7 mouse cellular contexts compared by ENCODE assay signal in genomic region chr19:44692816-44693215, GRCm38 (mm10).
DNase-seq lines count a peak whose midpoint lies in the region; ATAC-seq and TF ChIP-seq lines count a peak whose summit lies in the region.

No protein-coding gene starts in this region.

- no peak overlapping the region for H3K9ac ChIP-seq in embryonic facial prominence, embryonic 15.5 days
- 0 out of 2 replicates have a peak overlapping the region, but pooled peaks have one; percentile 22 for H3K9ac ChIP-seq in hindbrain, embryonic 15.5 days
- H3K9ac ChIP-seq in neural tube, embryonic 12.5 days: no peak overlapping the region

- peak overlapping the region; percentile 31 for H3K4me2 ChIP-seq in embryonic facial prominence, embryonic 15.5 days (replicated peaks)
- peak overlapping the region; percentile 46 for H3K4me2 ChIP-seq in hindbrain, embryonic 15.5 days
- peak overlapping the region; percentile 46 for H3K4me2 ChIP-seq in neural tube, embryonic 12.5 days (replicated peaks)

- no peak for TF ChIP-seq POLR2A in thymus, adult 2 months (IDR thresholded peaks at IDR 0.05; ENCODE audit: control insufficient read depth, extremely low read depth, insufficient read depth, low read length, poor library complexity)

- H3K4me1 ChIP-seq in embryonic facial prominence, embryonic 15.5 days: peaks cover 6% of the 10 kb centered on the region
- peaks cover 26% of the 10 kb centered on the region for H3K4me1 ChIP-seq in hindbrain, embryonic 15.5 days (replicated peaks)
- peaks cover 31% of the 10 kb centered on the region for H3K4me1 ChIP-seq in neural tube, embryonic 12.5 days
- no peaks in the 10 kb centered on the region for H3K4me1 ChIP-seq in thymus, adult 2 months (replicated peaks; ENCODE audit: control insufficient read depth, insufficient read depth, low read length)

- no peak overlapping the region for H3K27ac ChIP-seq in embryonic facial prominence, embryonic 15.5 days (replicated peaks)
- H3K27ac ChIP-seq in hindbrain, embryonic 15.5 days (replicated peaks): no peak overlapping the region
- H3K27ac ChIP-seq in neural tube, embryonic 12.5 days: no peak overlapping the region
- H3K27ac ChIP-seq in thymus, adult 2 months (ENCODE audit: control insufficient read depth, insufficient read depth, low read length): no peak overlapping the region

- peak; percentile 29; the same call in 1 of the 2 replicates for ATAC-seq in embryonic facial prominence, embryonic 15.5 days (ENCODE audit: insufficient number of reproducible peaks, low FRiP score, low TSS enrichment, low read depth)
- ATAC-seq in hindbrain, embryonic 15.5 days (ENCODE audit: low FRiP score, low read depth): no peak
- ATAC-seq in neural tube, embryonic 12.5 days (ENCODE audit: low FRiP score, low read depth): peak; percentile 52; the same call in 1 of the 2 replicates

- peaks cover 76% of the 10 kb centered on the region for H3K27me3 ChIP-seq in embryonic facial prominence, embryonic 15.5 days
- peaks cover 68% of the 10 kb centered on the region for H3K27me3 ChIP-seq in hindbrain, embryonic 15.5 days
- H3K27me3 ChIP-seq in neural tube, embryonic 12.5 days (replicated peaks): peaks cover 48% of the 10 kb centered on the region
- H3K27me3 ChIP-seq in thymus, adult 2 months (ENCODE audit: control insufficient read depth, insufficient read depth, low read length): no peaks in the 10 kb centered on the region; the same call in 1 of the 2 replicates

- no peaks in the 10 kb centered on the region for H3K36me3 ChIP-seq in embryonic facial prominence, embryonic 15.5 days
- H3K36me3 ChIP-seq in hindbrain, embryonic 15.5 days: no peaks in the 10 kb centered on the region
- no peaks in the 10 kb centered on the region for H3K36me3 ChIP-seq in neural tube, embryonic 12.5 days
- no peaks in the 10 kb centered on the region for H3K36me3 ChIP-seq in thymus, adult 2 months (ENCODE audit: control insufficient read depth, insufficient read depth, low read length)

- WGBS in embryonic facial prominence, embryonic 15.5 days: under 1% methylated on average over 16 of the region's 16 CpGs
- WGBS in hindbrain, embryonic 15.5 days: 0% methylated on average over 16 of the region's 16 CpGs
- WGBS in neural tube, embryonic 12.5 days: under 1% methylated on average over 16 of the region's 16 CpGs
- WGBS in thymus, adult 2 months: 6% methylated on average over 16 of the region's 16 CpGs

- DNase-seq in left cerebral cortex, postnatal 4 days: peak; percentile 51
- DNase-seq in left cerebral cortex, postnatal 36 days (ENCODE audit: low spot score in 2 of 2): no peak
- DNase-seq in thymus, adult 2 months: no peak
- no peak for DNase-seq in gastrocnemius, postnatal 36 days

- no peaks in the 10 kb centered on the region for H3K9me3 ChIP-seq in embryonic facial prominence, embryonic 15.5 days (replicated peaks)
- H3K9me3 ChIP-seq in hindbrain, embryonic 15.5 days: no peaks in the 10 kb centered on the region
- H3K9me3 ChIP-seq in neural tube, embryonic 12.5 days: no peaks in the 10 kb centered on the region

- intact Hi-C loops in left cerebral cortex, postnatal 4 days (cut with DNase I): no loop called here
- intact Hi-C loops in left cerebral cortex, postnatal 36 days (cut with DNase I): no loop called here
- intact Hi-C loops in gastrocnemius, postnatal 36 days (cut with DNase I): no loop called here

- no peak for TF ChIP-seq CTCF in thymus, adult 2 months (IDR thresholded peaks at IDR 0.05; ENCODE audit: borderline replicate concordance, control insufficient read depth, extremely low read depth, insufficient read depth, low read length, poor library complexity)

- H3K4me3 ChIP-seq in embryonic facial prominence, embryonic 15.5 days (replicated peaks): peak overlapping the region; percentile 10; the same call in 1 of the 2 replicates
- H3K4me3 ChIP-seq in hindbrain, embryonic 15.5 days: peak overlapping the region; percentile 22
- no peak overlapping the region for H3K4me3 ChIP-seq in neural tube, embryonic 12.5 days
- H3K4me3 ChIP-seq in thymus, adult 2 months (ENCODE audit: control insufficient read depth, insufficient read depth, low read length): no peak overlapping the region

Comparison
In these comparisons a context has a peak if more than half of its experiments do, and no peak if none do; other contexts are left out.
1. H3K4me3 ChIP-seq: peak in embryonic facial prominence, embryonic 15.5 days (single experiment) and hindbrain, embryonic 15.5 days (single experiment); none in neural tube, embryonic 12.5 days (single experiment) and thymus, adult 2 months (single experiment).
2. Peak in every context shown above with its lines, with median percentiles within 50 percentile points of each other: H3K4me2 ChIP-seq.